Mouse (Mus musculus): Measurements from ENCODE around the gene Polm.
"Not testable (repeated sequence)": the region's sequence is repeated elsewhere in the genome, so short reads cannot be mapped to it uniquely, and the experiment has no call there.

The Polm gene

DNA sequence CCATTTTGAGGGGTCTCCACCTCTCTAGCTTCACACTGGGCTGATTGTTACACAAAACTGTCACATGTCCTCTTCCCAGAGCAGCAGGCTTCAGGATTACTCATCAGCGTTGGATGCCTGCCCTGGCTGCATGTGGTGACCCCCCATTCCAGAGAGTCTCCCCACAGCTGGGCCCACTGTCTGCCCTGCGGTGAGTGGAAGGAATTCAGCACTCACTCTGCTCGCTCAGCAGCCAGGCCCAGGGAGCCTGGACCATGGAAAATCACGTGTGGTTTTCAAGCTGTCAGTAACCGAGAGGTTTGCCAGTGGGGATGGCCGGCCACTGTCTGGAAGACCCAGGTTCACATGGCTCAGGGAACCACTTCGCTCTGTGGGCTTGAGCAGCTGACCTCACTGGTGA is 18.1 kb upstream of the Polm start:
- DNase-seq (ENCODE audit: low read depth, low spot score) = no peak

DNA sequence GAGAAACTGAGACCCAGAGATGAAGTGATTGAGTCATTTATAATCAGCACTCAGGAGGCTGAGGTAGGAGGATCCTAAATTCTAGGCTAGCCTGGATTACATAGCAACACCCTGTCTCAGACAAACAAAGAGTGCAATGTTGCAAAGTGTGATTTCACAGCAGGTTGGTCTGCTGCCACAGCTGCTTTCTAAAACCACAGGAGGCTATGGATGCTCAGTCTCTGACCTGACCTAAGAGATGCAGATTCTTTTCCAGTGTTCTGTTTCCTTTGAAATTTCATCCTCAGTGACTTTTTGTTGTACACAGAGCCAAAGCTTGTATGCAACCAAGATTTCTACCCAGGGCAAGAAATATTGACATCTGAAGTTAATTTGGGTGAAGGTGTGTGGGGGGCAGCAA is 17.7 kb upstream of the Polm start:
- peak; percentile 49 for DNase-seq (ENCODE audit: low read depth, low spot score)

- no peak for DNase-seq (ENCODE audit: low read depth, low spot score)
Observed at GRCm38 (mm10) chr11:5852314-5852713, 14.5 kb upstream of the Polm start.

DNA sequence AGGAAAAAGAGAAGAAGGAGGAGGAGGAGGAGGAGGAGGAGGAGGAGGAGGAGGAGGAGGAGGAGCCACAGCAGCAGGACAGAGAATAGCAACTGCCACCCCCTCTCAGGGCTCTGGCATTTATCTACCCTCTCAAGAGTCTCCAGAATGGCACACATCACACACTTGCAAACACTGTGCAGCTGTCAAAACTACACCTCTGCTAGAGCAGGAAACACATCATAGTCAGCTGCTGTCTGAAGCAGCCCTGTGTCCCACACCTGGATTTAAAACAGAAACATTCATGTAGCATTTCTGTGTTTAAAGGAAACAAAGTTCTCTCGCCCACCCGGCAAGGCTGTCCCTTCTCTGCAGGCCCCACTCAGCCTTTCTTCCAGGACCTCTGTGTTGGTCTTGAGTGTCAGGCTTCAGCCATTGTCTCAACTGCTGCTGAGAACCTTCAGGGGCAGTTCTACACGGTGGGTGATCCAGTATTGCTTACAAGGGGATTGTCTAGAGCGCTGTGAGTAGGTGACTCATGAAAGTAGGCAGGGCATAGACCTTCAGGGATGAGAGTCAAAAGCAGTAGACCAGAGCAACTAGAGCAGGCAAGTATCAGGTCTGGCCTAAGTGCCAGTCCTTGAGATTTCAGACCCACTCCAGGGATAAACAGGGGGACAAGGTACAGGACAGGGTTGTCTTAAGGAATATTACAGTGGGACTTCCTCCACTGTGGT is 13.4 kb upstream of the Polm start:
- no peak for DNase-seq (ENCODE audit: low read depth, low spot score)

GRCm38 (mm10) chr11:5850452-5850851 is 12.6 kb upstream of the Polm start:
- no peak for DNase-seq (ENCODE audit: low read depth, low spot score)

DNA sequence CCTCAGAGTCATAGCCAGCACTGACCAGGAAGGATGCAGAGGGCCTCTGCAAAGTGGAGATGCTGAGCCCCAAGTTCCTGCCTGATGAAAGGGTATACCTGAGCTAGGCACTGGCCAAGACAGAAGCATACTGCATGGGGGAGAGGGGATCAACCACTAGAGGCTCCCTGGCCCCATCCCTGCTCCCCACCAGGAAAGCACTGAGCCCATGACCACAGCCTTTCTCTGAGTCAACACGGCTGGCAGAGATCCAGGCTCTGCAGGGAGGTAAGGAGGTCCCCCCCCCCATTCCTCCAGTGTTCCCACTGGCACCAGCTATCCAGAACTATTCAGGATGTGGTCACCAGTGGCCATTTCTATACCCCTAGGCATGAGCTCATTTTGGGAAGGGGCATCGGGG is 11.5 kb upstream of the Polm start:
- no peak for DNase-seq (ENCODE audit: low read depth, low spot score)

GRCm38 (mm10) chr11:5848741-5849140 is 10.9 kb upstream of the Polm start:
- DNase-seq (ENCODE audit: low read depth, low spot score) = no peak

GRCm38 (mm10) chr11:5846639-5847345 is 9.0 kb upstream of the Polm start:
- peak; percentile 65 for DNase-seq (ENCODE audit: low read depth, low spot score)

DNA sequence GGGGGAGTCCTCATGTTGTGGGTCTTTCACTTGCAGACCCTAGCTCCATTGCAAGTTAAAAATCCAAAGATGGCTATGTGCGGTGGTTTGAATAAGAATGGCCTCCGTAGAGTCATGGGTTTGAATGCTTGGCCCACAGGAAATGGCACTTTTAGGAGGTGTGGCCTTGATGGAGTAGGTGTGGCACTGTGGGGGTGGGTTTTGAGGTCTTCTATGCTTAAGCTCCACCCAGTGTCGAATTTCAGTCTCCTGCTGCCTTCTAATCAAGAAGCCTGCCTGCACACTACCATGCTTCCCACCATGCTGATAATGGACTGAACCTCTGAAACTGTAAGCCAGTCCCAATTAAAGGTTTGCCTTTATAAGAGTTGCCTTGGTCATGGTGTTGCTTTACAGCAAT is 5.3 kb upstream of the Polm start:
- DNase-seq (ENCODE audit: low read depth, low spot score) = peak; percentile 67

DNA sequence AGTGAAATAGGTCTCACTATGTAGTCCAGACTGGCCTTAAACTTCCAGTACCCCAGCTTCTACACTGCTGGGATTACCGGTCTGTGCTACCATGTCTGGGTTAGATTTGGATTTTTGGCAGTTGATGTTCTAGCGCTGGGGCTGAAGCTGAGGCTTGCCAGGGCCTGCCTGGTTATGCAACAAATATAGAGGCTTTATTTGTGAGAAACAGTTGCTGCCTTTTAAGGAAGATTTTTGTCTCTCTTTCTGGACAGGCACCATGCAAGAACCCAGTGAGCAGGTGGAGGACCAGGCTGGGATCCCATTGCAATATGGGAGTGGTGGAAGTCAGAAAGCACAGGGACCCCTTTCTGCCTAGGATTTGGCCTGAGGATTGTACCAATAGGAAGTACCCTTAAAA is 3.9 kb upstream of the Polm start:
- no peak for DNase-seq (ENCODE audit: low read depth, low spot score)

DNA sequence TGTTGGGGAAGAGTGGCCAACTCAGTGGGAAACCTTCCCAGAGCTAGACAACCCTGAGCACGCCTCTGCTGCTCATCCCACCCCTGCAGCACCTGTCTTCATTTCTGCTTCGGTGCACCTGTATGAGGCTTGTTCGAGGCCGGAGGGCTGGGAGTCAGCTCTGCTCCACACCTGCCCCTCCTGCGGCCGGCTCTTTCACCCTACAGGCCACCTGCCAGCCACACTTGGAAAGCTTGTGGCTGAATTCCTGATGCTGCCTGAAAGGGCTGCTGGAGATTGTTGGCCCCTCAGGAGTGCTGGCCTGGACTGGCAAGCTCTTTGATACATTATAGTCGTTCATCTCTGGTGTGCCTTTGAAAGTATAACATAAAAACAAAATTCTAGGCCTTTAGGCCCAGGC is 2.5 kb upstream of the Polm start:
- no peak for DNase-seq (ENCODE audit: low read depth, low spot score)

- peak; percentile 38 for DNase-seq (ENCODE audit: low read depth, low spot score)
Observed at GRCm38 (mm10) chr11:5836126-5836525, 1.7 kb downstream of the Polm start.

DNA sequence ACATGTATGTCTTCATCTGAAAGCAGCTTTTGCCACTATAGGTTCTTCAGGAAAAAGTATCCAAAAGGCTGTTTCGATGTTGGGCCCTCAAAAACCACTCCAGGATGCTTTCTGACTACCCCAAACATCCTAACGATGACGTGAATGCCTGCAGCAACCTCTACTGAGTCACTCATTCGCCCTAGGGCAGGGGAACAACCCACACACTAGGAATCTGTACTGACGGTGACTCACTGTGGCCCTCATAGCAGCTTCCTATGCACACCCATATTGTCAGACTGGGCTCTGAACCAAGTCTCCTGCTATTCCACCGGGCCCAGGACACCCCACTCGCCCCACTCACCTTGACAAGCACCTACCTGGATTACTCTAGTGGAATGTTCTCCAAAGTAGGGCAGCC is 2.8 kb downstream of the Polm start:
- no peak for DNase-seq (ENCODE audit: low read depth, low spot score)

GRCm38 (mm10) chr11:5834506-5834905 is 3.3 kb downstream of the Polm start:
- DNase-seq (ENCODE audit: low read depth, low spot score) = no peak

DNA sequence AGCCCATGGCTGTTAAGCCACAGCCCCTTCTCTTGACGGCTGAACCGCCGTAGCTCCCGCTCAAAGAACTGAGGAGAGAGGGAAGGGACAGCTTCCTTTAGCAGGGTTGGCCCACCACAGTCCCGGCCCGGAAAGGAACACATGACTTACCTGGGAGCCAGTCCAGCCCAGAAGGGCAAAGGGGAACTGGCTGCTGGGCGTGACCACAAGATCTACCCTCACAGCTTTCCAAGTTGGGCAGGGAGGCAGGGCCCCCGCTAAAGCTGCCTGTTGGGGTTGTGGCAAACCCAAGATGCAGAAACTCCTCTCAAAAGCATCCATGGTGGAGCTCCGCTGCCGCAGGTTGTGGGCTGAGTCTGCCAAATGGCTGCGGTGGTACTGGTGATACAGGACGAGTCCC is 8.5 kb downstream of the Polm start:
- no peak for DNase-seq (ENCODE audit: low read depth, low spot score)

DNA sequence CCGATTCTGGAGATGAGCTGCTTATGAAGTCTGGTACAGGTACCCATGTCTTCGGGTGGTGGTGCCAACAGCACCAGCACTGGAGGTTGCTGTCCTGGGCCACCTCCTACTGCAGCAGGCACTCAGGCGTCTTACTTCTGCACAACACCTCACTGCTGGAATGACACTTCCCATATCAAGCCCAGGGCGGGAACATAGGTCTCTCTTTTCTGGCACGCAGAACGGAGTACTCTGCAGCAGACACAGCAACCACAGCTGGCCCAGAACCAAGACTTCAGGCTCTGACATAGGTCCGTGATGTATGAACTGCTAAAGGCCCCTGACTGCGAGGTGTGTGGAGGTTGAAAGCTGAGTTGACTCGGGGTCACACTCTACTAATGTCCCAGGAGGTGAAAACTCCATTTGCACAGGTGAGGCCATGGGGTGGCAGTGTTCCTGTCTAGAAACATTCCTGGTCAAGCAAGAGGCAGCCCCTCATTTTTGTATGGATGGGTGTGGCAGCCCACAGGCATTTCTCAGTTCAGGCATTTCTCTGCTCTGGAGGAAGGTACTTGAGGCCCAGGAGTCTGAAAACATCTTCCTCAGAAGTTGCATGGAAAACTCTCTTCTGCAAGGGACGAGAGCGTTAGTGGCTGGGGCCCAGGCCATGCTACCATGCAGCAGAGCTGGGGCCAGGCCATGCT is 9.2 kb downstream of the Polm start:
- peak; percentile 26 for DNase-seq (ENCODE audit: low read depth, low spot score)

DNA sequence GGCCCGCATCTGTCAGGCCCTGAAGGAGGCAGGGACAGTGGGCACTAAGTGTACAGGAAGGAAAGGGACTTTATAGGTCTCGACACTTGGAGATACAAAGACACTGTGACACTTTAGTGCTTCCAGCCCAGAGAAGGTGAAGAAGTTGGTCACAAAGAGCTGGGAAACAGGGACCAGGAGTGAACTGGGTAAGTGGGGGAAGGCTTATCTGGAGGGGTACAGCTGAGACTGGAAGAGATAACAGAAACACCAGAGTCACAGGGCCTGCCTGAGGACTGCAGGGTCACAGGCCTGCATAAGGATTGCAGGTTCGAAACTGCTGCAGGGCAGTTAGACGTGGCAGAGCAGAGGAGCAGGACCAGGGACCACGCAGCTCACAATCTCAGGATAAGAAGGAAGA is 9.9 kb downstream of the Polm start:
- no peak for DNase-seq (ENCODE audit: low read depth, low spot score)

- DNase-seq (ENCODE audit: low read depth, low spot score) = no peak
Observed at GRCm38 (mm10) chr11:5825432-5825831, 12.4 kb downstream of the Polm start.

- DNase-seq (ENCODE audit: low read depth, low spot score) = no peak
Observed at GRCm38 (mm10) chr11:5819223-5819622, 18.6 kb downstream of the Polm start.

GRCm38 (mm10) chr11:5813381-5813780 is 24.4 kb downstream of the Polm start:
- peak; percentile 74 for DNase-seq (ENCODE audit: low read depth, low spot score)

DNA sequence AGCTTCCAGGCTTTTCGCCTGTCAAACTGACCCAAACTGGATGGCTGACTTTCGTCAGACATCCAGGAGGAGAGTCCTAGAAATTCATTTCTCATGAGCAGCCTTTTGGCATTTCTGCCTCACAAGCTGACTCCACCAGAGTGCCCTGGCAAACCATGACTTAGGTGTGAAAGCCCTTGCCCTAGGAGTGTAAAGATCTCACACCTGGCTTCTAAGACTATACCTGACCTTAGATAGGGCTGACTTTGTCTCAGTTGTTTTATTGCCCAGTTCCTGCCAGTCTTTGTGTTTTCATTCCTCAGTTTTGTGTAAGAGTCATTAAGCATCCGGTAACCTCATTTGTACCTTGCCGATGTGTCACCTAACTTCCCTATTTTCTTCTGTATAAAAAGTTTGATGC is 28.3 kb downstream of the Polm start:
- DNase-seq (ENCODE audit: low read depth, low spot score) = not testable (repeated sequence)

- DNase-seq (ENCODE audit: low read depth, low spot score) = no peak
Observed at GRCm38 (mm10) chr11:5807956-5808355, 29.9 kb downstream of the Polm start.

GRCm38 (mm10) chr11:5805711-5806110 is 32.1 kb downstream of the Polm start:
- no peak for DNase-seq (ENCODE audit: low read depth, low spot score)

All from ES-CJ7 (cell line).